Mouse (Mus musculus) thymus, adult 2 months (tissue): ENCODE data around the gene Hoxa7. TPM values are rescaled to one million over a fixed set of nuclear protein-coding genes. Genes with fewer than 3 reads are reported as not detected.

ENCODE experiments used
- DNase-seq: peaks from one replicate; pipeline ENCODE4 v3.0.0; 2021
- H3K27ac ChIP-seq: fragments of 200-500 bp; 2 replicates; pipeline ENCODE4 v1.5.1; 2012; ENCODE audit warnings: low read length, control low read depth; ENCODE audit not compliant: control insufficient read depth, insufficient read depth
- H3K27me3 ChIP-seq: fragments of 200-500 bp; 2 replicates; pipeline ENCODE4 v1.6.1; 2012; ENCODE audit warnings: mild to moderate bottlenecking, low read length, moderate library complexity, mixed read lengths; ENCODE audit not compliant: control insufficient read depth, insufficient read depth
- H3K36me3 ChIP-seq: fragments of 200-500 bp; 2 replicates; pipeline ENCODE4 v1.6.1; 2012; ENCODE audit warnings: mild to moderate bottlenecking, low read length, moderate library complexity; ENCODE audit not compliant: control insufficient read depth, insufficient read depth
- H3K4me1 ChIP-seq: fragments of 200-500 bp; replicated peaks from 2 replicates; pipeline ENCODE4 v1.6.1; 2012; ENCODE audit warnings: low read length; ENCODE audit not compliant: control insufficient read depth, insufficient read depth
- H3K4me3 ChIP-seq: fragments of 200-500 bp; 2 replicates; pipeline ENCODE4 v1.5.1; 2012; ENCODE audit warnings: mild to moderate bottlenecking, low read length, control low read depth, moderate library complexity; ENCODE audit not compliant: control insufficient read depth, insufficient read depth
- CTCF ChIP-seq: fragments of 200-500 bp; IDR thresholded peaks from 2 replicates; pipeline ENCODE4 v1.5.1; 2012; ENCODE audit warnings: mild to moderate bottlenecking, control low read depth, low read length, moderate library complexity, borderline replicate concordance; ENCODE audit not compliant: control insufficient read depth, poor library complexity, insufficient read depth; ENCODE audit errors: extremely low read depth
- POLR2A ChIP-seq: fragments of 200-500 bp; IDR thresholded peaks from 2 replicates; pipeline ENCODE4 v1.6.1; 2012; ENCODE audit warnings: mild to moderate bottlenecking, low read length, control low read depth, moderate library complexity; ENCODE audit not compliant: control insufficient read depth, poor library complexity, insufficient read depth; ENCODE audit errors: extremely low read depth
- WGBS: fragments of 180-500 bp; shearing (Covaris S2); methylation state at CpG from one replicate; pipeline ENCODE4 v1.1.7; 2018; 5-methylcytosine and 5-hydroxymethylcytosine counted together
- polyA plus RNA-seq: library from polyadenylated mRNA; depleted of rRNA; stranded (reverse); fragments of >200 nt; gene quantifications from 2 replicates; pipeline ENCODE4 v1.2.3, GENCODE M21; 2012

The Hoxa7 gene
- polyA plus RNA-seq, 1 experiment, result 2.5 TPM

DNA sequence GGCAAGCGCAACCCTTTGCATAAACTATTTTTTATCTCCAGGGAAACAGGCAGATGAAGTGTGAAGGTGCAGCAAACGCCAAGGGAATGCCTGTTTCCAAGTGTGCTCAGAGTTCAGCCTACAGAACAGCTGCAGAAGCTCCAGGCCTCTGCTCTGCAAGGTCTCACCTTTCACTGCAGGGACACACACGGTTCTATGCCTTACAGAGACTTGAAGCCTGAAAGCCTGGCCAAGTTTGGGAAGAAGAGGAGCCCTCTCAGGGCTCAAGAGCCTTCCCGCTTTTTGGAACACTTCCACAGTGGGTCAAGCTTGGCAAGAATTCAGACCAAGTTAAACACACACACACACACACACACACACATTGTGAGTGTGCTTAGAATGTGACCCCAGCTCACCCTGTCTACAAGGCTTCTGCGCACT lies 32.5 kb downstream of the Hoxa7 start:
- peaks cover 7% of the 10 kb centered on the region for H3K4me1 ChIP-seq
- no peaks in the 10 kb centered on the region; the same call in 1 of the 2 replicates for H3K27me3 ChIP-seq
- no peak for TF ChIP-seq CTCF
- no peak for TF ChIP-seq POLR2A
- no peak overlapping the region for H3K4me3 ChIP-seq
- H3K36me3 ChIP-seq, result no peaks in the 10 kb centered on the region
- WGBS, result 85% methylated on average over 5 of the region's 5 CpGs
- no peak overlapping the region for H3K27ac ChIP-seq
- no peak for DNase-seq

DNA sequence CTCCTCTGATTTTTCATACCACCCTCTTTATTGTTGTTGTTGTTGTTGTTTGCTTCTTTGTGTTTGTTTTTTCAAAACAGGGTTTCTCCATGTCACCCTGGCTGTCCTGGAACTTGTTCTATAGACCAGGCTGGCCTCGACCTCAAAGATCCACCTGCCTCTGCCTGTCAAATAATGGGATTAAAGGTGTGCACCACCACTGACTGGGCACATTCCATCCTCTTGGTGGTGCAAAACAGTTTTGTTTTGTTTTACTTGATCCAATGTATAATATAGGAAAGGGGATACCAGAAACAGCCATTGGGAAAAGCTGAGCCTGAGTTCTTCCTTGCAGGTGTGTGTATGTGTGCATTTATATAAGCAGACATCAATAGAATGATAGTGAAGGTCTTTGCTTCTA lies 35.2 kb downstream of the Hoxa7 start:
- Histone ChIP-seq H3K36me3 (no peaks in the 10 kb centered on the region), H3K27ac (no peak overlapping the region), H3K4me1 (no peaks in the 10 kb centered on the region), H3K27me3 (no peaks in the 10 kb centered on the region; the same call in 1 of the 2 replicates), H3K4me3 (no peak overlapping the region)
- no peak for TF ChIP-seq POLR2A
- TF ChIP-seq CTCF, result no peak
- no peak for DNase-seq
- 98% methylated on average over 1 of the region's 1 CpGs for WGBS

DNA sequence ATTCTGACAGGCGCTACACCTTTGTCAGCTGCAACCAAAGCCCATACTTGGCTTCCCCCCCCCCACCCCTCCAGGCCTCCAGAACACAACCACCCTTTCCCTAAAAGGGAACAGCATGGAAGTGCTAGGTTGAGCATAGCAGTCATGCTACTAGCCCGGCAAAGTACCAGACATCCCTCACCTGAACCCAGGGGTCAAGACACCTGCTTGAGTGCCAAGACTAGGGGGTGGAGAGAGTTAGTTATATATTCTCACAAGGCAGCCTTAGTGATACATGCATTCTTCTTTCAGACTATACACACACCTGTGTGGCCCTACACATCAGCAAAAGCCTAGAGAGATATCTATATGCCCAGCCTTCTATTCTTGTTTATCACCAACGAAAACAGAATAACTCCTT lies 35.8 kb downstream of the Hoxa7 start:
- H3K4me1 ChIP-seq, result no peaks in the 10 kb centered on the region
- WGBS, result 91% methylated on average over 3 of the region's 3 CpGs
- no peaks in the 10 kb centered on the region; the same call in 1 of the 2 replicates for H3K27me3 ChIP-seq

DNA sequence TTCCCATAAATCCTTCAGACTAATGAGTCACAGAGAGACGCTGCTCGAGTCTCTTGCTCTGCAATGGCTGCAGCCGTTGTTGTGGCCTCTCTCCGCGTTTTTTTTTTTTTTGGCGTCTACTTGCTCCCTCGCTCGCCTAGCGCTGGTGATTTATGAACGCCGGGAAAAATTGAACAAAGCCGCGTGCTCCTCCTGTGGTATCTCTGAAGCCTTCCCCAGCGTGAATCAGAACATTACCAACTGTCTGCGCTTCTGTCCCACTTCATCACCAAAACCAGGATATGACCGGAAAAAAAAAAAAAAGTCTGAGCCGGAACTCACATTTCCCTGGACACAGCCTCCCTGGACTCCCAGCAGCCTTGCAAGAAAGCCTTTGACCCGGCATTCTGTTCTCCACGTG lies 36.4 kb downstream of the Hoxa7 start:
- TF ChIP-seq CTCF (no peak), POLR2A (no peak)
- no peak for DNase-seq
- H3K27ac ChIP-seq, result no peak overlapping the region
- H3K4me1 ChIP-seq, result no peaks in the 10 kb centered on the region
- no peaks in the 10 kb centered on the region for H3K36me3 ChIP-seq
- 92% methylated on average over 19 of the region's 19 CpGs for WGBS
- no peak overlapping the region for H3K4me3 ChIP-seq
- H3K27me3 ChIP-seq, result no peaks in the 10 kb centered on the region; the same call in 1 of the 2 replicates

More for the DNA sequence above, 35.8 kb downstream of the Hoxa7 start:
- Histone ChIP-seq H3K27ac (no peak overlapping the region), H3K4me3 (no peak overlapping the region), H3K36me3 (no peaks in the 10 kb centered on the region)
- TF ChIP-seq POLR2A, result no peak
- no peak for TF ChIP-seq CTCF
- no peak for DNase-seq

DNA sequence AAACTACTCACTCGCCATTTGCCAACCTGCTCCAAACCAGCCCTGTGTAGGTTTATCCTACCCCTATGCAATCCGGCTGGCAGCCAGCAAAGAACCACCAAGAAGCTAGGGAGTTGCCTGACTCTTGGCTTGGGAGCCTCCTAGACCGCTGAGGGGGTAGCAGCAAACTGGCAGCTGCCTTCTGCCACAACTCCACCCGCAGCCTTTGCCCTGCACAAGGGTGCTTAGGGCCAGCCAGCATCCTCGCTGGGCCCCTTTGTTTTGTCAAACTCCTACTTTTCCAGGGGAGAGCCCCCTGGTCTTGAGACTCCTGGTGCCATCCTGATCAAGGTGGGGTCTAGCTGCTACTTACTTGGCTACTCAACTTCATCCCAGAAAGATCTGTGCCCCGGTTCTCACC lies 37.0 kb downstream of the Hoxa7 start:
- Histone ChIP-seq H3K4me1 (no peaks in the 10 kb centered on the region), H3K27me3 (no peaks in the 10 kb centered on the region), H3K4me3 (no peak overlapping the region), H3K27ac (no peak overlapping the region), H3K36me3 (no peaks in the 10 kb centered on the region)
- DNase-seq, result no peak
- TF ChIP-seq POLR2A (no peak), CTCF (no peak)
- 88% methylated on average over 6 of the region's 6 CpGs for WGBS

DNA sequence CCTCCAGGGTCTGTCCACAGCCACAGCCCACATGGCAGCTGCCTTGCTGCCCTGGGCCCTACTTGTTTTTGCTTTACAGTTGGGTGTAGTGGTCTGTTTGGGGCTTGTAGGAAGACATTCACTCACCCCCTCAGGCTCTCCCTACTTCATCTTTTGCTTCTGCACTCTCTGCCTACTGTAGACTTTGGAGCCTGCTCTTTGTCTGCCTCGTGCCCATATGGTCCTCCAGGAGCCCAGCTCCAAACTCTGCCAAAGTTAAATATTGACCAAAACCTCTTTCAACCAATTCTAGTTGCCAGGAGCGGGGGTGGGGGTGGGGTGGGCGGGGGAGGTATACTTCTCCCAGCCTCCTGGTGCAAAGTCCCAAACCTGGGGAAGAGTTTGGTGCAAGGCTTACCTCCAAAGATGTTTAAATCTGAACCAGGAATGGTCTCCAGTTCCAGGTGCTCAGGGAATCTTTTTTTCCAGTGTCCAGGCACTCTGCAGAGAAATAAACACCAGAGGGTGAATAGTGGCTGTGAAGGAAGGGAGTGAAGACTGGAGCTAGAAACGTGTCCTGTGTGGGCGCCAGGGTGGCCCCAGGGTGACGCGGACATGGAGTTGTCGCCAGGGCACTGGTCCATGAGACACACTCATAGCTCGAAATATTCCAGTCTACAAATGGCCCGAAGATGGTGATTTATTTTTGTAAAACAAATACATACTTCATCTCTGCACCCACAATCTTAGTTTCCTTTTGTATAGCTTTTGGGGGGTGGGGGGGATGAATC lies 38.2 kb downstream of the Hoxa7 start:
- WGBS, result 94% methylated on average over 10 of the region's 10 CpGs
- no peaks in the 10 kb centered on the region for H3K27me3 ChIP-seq
- no peak for DNase-seq
- no peak overlapping the region for H3K27ac ChIP-seq
- TF ChIP-seq CTCF (no peak), POLR2A (no peak)
- H3K4me3 ChIP-seq, result no peak overlapping the region
- no peaks in the 10 kb centered on the region for H3K36me3 ChIP-seq
- H3K4me1 ChIP-seq, result no peaks in the 10 kb centered on the region
